1 mouse cellular context compared by ENCODE assay signal in the genomic region with DNA sequence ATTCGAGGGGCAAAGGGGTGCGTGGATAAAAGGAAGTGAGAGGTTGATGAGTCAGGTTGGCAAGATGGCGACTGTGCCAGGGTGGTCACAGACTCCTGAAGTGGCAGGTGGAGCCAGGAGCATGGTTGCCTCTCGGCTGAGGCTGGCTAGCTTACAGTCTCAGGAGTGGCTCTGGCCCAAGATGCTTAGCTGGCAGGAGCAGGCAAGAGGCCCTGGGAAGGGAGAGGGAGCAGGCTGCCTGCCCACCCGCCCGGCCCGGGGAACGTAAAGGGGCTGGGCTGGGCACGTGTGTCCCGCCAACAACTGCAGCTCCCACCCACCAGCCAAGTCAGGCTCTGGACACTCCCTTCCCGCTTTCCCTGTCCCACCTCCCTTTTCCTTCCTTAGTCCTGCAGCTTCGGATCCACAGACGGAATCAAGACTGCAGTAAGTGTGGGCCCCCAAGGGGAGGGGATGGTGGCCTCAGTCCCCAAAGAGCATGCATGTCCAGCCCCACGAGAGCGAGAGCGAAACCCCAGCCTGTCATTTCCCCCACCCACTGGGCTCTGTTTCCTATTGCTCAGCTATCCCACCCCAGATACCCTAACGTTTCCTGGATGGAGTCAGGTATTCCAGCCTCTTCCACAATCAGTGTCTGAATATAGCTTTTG.
TF ChIP-seq lines count a peak whose summit lies in the region.

No protein-coding gene starts in this region.

TF ChIP-seq in myocyte, 11 proteins besides CTCF, POLR2A, EP300 and RAD21 (continued from another document):
- no peak for TF ChIP-seq TCF12 (IDR thresholded peaks at IDR 0.05; ENCODE audit: insufficient read depth, poor library complexity, severe bottlenecking)
- peak in 1 of 3 experiments; percentile 42 for TF ChIP-seq MYOD1 (IDR thresholded peaks at IDR 0.05; ENCODE audit: control insufficient read depth in 1 of 3, insufficient read length in 2 of 3, low read depth in 2 of 3)
- no peak for TF ChIP-seq CEBPB (IDR thresholded peaks at IDR 0.05; ENCODE audit: insufficient read depth, poor library complexity, severe bottlenecking)
